Mouse (Mus musculus): ENCODE results near the gene Hamp2. TPM values are rescaled to one million over a fixed set of nuclear protein-coding genes. Genes with fewer than 3 reads are reported as not detected.
"Not testable (repeated sequence)": the region's sequence is repeated elsewhere in the genome, so short reads cannot be mapped to it uniquely, and the experiment has no call there.

Hamp2 gene
- polyA plus RNA-seq, 1 experiment from 2014 or later = not detected

- H3K36me3 ChIP-seq (ENCODE audit: control insufficient read depth, insufficient read depth, low read length) = peaks cover 10% of the 10 kb centered on the region
- H3K9ac ChIP-seq (ENCODE audit: low read length) = peak overlapping the region; percentile 96
- ATAC-seq (replicated peaks; ENCODE audit: low FRiP score) (peak; percentile 67), DNase-seq (ENCODE audit: low spot score) (no peak)
- H3K27me3 ChIP-seq (ENCODE audit: control insufficient read depth, insufficient read depth, low read length) = no peaks in the 10 kb centered on the region
- H3K4me1 ChIP-seq (replicated peaks; ENCODE audit: control insufficient read depth, insufficient read depth, low read length) = peaks cover 10% of the 10 kb centered on the region
- peak overlapping the region; percentile 95 for H3K4me3 ChIP-seq (ENCODE audit: low read depth, low read length)
- no peaks in the 10 kb centered on the region for H3K9me3 ChIP-seq (ENCODE audit: control insufficient read depth, low read length)
- H3K4me2 ChIP-seq (ENCODE audit: low read depth, low read length, severe bottlenecking) = peak overlapping the region; percentile 90
- H3K27ac ChIP-seq (ENCODE audit: low read depth, low read length) = peak overlapping the region; percentile 95
- under 1% methylated on average over 24 of the region's 49 CpGs for WGBS
Measured at GRCm38 (mm10) chr7:30956357-30956751, 31.9 kb upstream of the Hamp2 start.

- Histone ChIP-seq H3K36me3 (ENCODE audit: control insufficient read depth, insufficient read depth, low read length) (peaks cover 10% of the 10 kb centered on the region), H3K27me3 (ENCODE audit: control insufficient read depth, insufficient read depth, low read length) (no peaks in the 10 kb centered on the region), H3K4me3 (ENCODE audit: low read depth, low read length) (peak overlapping the region; percentile 95), H3K9ac (ENCODE audit: low read length) (peak overlapping the region; percentile 96), H3K4me2 (ENCODE audit: low read depth, low read length, severe bottlenecking) (peak overlapping the region; percentile 90), H3K4me1 (replicated peaks; ENCODE audit: control insufficient read depth, insufficient read depth, low read length) (peaks cover 10% of the 10 kb centered on the region), H3K9me3 (ENCODE audit: control insufficient read depth, low read length) (no peaks in the 10 kb centered on the region), H3K27ac (ENCODE audit: low read depth, low read length) (peak overlapping the region; percentile 95)
- peak; percentile 95 for DNase-seq (ENCODE audit: low spot score)
- peak; percentile 74 for ATAC-seq (replicated peaks; ENCODE audit: low FRiP score)
- under 1% methylated on average over 63 of the region's 64 CpGs for WGBS
Measured at GRCm38 (mm10) chr7:30955584-30956356, 31.3 kb upstream of the Hamp2 start.

GRCm38 (mm10) chr7:30954971-30955520 lies 30.6 kb upstream of the Hamp2 start:
- peaks cover 10% of the 10 kb centered on the region for H3K4me1 ChIP-seq (replicated peaks; ENCODE audit: control insufficient read depth, insufficient read depth, low read length)
- no peak overlapping the region for H3K27ac ChIP-seq (ENCODE audit: low read depth, low read length)
- no peak overlapping the region; the same call in 1 of the 2 replicates for H3K9ac ChIP-seq (ENCODE audit: low read length)
- no peaks in the 10 kb centered on the region for H3K27me3 ChIP-seq (ENCODE audit: control insufficient read depth, insufficient read depth, low read length)
- ATAC-seq (replicated peaks; ENCODE audit: low FRiP score) = no peak
- peaks cover 10% of the 10 kb centered on the region for H3K36me3 ChIP-seq (ENCODE audit: control insufficient read depth, insufficient read depth, low read length)
- DNase-seq (ENCODE audit: low spot score) = no peak
- peak overlapping the region; percentile 95 for H3K4me3 ChIP-seq (ENCODE audit: low read depth, low read length)
- peak overlapping the region; percentile 90 for H3K4me2 ChIP-seq (ENCODE audit: low read depth, low read length, severe bottlenecking)
- 90% methylated on average over 12 of the region's 12 CpGs for WGBS
- no peaks in the 10 kb centered on the region for H3K9me3 ChIP-seq (ENCODE audit: control insufficient read depth, low read length)

- no peak for DNase-seq (ENCODE audit: low spot score)
- H3K9ac ChIP-seq (ENCODE audit: low read length) = no peak overlapping the region
- WGBS = 92% methylated on average over 3 of the region's 3 CpGs
- H3K9me3 ChIP-seq (ENCODE audit: control insufficient read depth, low read length) = no peaks in the 10 kb centered on the region
- H3K36me3 ChIP-seq (ENCODE audit: control insufficient read depth, insufficient read depth, low read length) = peaks cover 10% of the 10 kb centered on the region
- no peaks in the 10 kb centered on the region for H3K27me3 ChIP-seq (ENCODE audit: control insufficient read depth, insufficient read depth, low read length)
- ATAC-seq (replicated peaks; ENCODE audit: low FRiP score) = no peak
- peaks cover 10% of the 10 kb centered on the region for H3K4me1 ChIP-seq (replicated peaks; ENCODE audit: control insufficient read depth, insufficient read depth, low read length)
- H3K4me3 ChIP-seq (ENCODE audit: low read depth, low read length) = no peak overlapping the region
- no peak overlapping the region for H3K4me2 ChIP-seq (ENCODE audit: low read depth, low read length, severe bottlenecking)
- H3K27ac ChIP-seq (ENCODE audit: low read depth, low read length) = no peak overlapping the region
Measured at GRCm38 (mm10) chr7:30954036-30954435, 29.6 kb upstream of the Hamp2 start.

- ATAC-seq (replicated peaks; ENCODE audit: low FRiP score) = no peak
- H3K4me1 ChIP-seq (replicated peaks; ENCODE audit: control insufficient read depth, insufficient read depth, low read length) = peaks cover 10% of the 10 kb centered on the region
- peaks cover 10% of the 10 kb centered on the region for H3K36me3 ChIP-seq (ENCODE audit: control insufficient read depth, insufficient read depth, low read length)
- no peak for DNase-seq (ENCODE audit: low spot score)
- no peak overlapping the region for H3K9ac ChIP-seq (ENCODE audit: low read length)
- H3K9me3 ChIP-seq (ENCODE audit: control insufficient read depth, low read length) = no peaks in the 10 kb centered on the region
- no peak overlapping the region for H3K4me3 ChIP-seq (ENCODE audit: low read depth, low read length)
- H3K27me3 ChIP-seq (ENCODE audit: control insufficient read depth, insufficient read depth, low read length) = no peaks in the 10 kb centered on the region
- H3K27ac ChIP-seq (ENCODE audit: low read depth, low read length) = no peak overlapping the region
- no peak overlapping the region for H3K4me2 ChIP-seq (ENCODE audit: low read depth, low read length, severe bottlenecking)
- 88% methylated on average over 6 of the region's 6 CpGs for WGBS
Measured at GRCm38 (mm10) chr7:30953459-30953858, 29.0 kb upstream of the Hamp2 start.

- Histone ChIP-seq H3K27me3 (ENCODE audit: control insufficient read depth, insufficient read depth, low read length) (no peaks in the 10 kb centered on the region), H3K4me1 (replicated peaks; ENCODE audit: control insufficient read depth, insufficient read depth, low read length) (peaks cover 7% of the 10 kb centered on the region; the same call in 1 of the 2 replicates), H3K4me3 (ENCODE audit: low read depth, low read length) (no peak overlapping the region), H3K36me3 (ENCODE audit: control insufficient read depth, insufficient read depth, low read length) (peaks cover 10% of the 10 kb centered on the region), H3K9ac (ENCODE audit: low read length) (no peak overlapping the region), H3K4me2 (ENCODE audit: low read depth, low read length, severe bottlenecking) (no peak overlapping the region), H3K9me3 (ENCODE audit: control insufficient read depth, low read length) (no peaks in the 10 kb centered on the region), H3K27ac (ENCODE audit: low read depth, low read length) (no peak overlapping the region)
- DNase-seq (ENCODE audit: low spot score) (no peak), ATAC-seq (replicated peaks; ENCODE audit: low FRiP score) (no peak)
- 91% methylated on average over 16 of the region's 16 CpGs for WGBS
Measured at GRCm38 (mm10) chr7:30952441-30953265, 28.2 kb upstream of the Hamp2 start.

GRCm38 (mm10) chr7:30949902-30950301 lies 25.4 kb upstream of the Hamp2 start:
- ATAC-seq (replicated peaks; ENCODE audit: low FRiP score); DNase-seq (ENCODE audit: low spot score); H3K4me3 ChIP-seq (ENCODE audit: low read depth, low read length); H3K9me3 ChIP-seq (ENCODE audit: control insufficient read depth, low read length); H3K4me2 ChIP-seq (ENCODE audit: low read depth, low read length, severe bottlenecking); H3K27me3 ChIP-seq (ENCODE audit: control insufficient read depth, insufficient read depth, low read length); H3K27ac ChIP-seq (ENCODE audit: low read depth, low read length); H3K4me1 ChIP-seq (replicated peaks; ENCODE audit: control insufficient read depth, insufficient read depth, low read length); H3K9ac ChIP-seq (ENCODE audit: low read length): not testable (repeated sequence)
- peaks cover 10% of the 10 kb centered on the region for H3K36me3 ChIP-seq (ENCODE audit: control insufficient read depth, insufficient read depth, low read length)
- 88% methylated on average over 3 of the region's 3 CpGs for WGBS

- DNase-seq (ENCODE audit: low spot score) (no peak), ATAC-seq (replicated peaks; ENCODE audit: low FRiP score) (no peak)
- no peak overlapping the region for H3K27ac ChIP-seq (ENCODE audit: low read depth, low read length)
- H3K4me2 ChIP-seq (ENCODE audit: low read depth, low read length, severe bottlenecking) = no peak overlapping the region
- no peak overlapping the region for H3K9ac ChIP-seq (ENCODE audit: low read length)
- H3K9me3 ChIP-seq (ENCODE audit: control insufficient read depth, low read length) = no peaks in the 10 kb centered on the region
- H3K4me3 ChIP-seq (ENCODE audit: low read depth, low read length) = no peak overlapping the region
- no peaks in the 10 kb centered on the region for H3K27me3 ChIP-seq (ENCODE audit: control insufficient read depth, insufficient read depth, low read length)
- H3K36me3 ChIP-seq (ENCODE audit: control insufficient read depth, insufficient read depth, low read length) = no peaks in the 10 kb centered on the region; the same call in 1 of the 2 replicates
- 92% methylated on average over 7 of the region's 7 CpGs for WGBS
- H3K4me1 ChIP-seq (replicated peaks; ENCODE audit: control insufficient read depth, insufficient read depth, low read length) = no peaks in the 10 kb centered on the region
Measured at GRCm38 (mm10) chr7:30945876-30946275, 21.4 kb upstream of the Hamp2 start.
